Mouse (Mus musculus): ENCODE measurements around the gene Sv2b. TPM values are rescaled to one million over a fixed set of nuclear protein-coding genes. Genes with fewer than 3 reads are reported as not detected.
"Not testable (repeated sequence)": the region's sequence is repeated elsewhere in the genome, so short reads cannot be mapped to it uniquely, and the experiment has no call there.

Sv2b gene
- polyA plus RNA-seq, 1 experiment: 0.27 TPM

- Histone ChIP-seq H3K4me1 (ENCODE audit: control insufficient read depth, insufficient read depth, insufficient read length) (no peaks in the 10 kb centered on the region; the same call in 1 of the 2 replicates), H3K4me3 (ENCODE audit: extremely low read depth, insufficient read depth, insufficient read length) (no peak overlapping the region), H3K27ac (ENCODE audit: insufficient read depth, low read length) (no peak overlapping the region), H3K27me3 (ENCODE audit: control insufficient read depth, insufficient read depth, low read length) (no peaks in the 10 kb centered on the region), H3K36me3 (ENCODE audit: control insufficient read depth, insufficient read depth, low read length) (no peaks in the 10 kb centered on the region)
- no peak for DNase-seq (ENCODE audit: low read depth in 1 of 2, low spot score in 2 of 2)
- 83% methylated on average over 3 of the region's 3 CpGs for WGBS
- TF ChIP-seq CTCF (IDR thresholded peaks at IDR 0.05; ENCODE audit: extremely low read depth, insufficient read depth, insufficient read length, insufficient replicate concordance) (no peak), POLR2A (IDR thresholded peaks at IDR 0.05; ENCODE audit: low read depth, low read length) (no peak)
These were observed 20.7 kb upstream of the Sv2b start for GRCm38 (mm10) chr7:75329740-75330142.

- H3K4me1 ChIP-seq (ENCODE audit: control insufficient read depth, insufficient read depth, insufficient read length): no peaks in the 10 kb centered on the region; the same call in 1 of the 2 replicates
- H3K27me3 ChIP-seq (ENCODE audit: control insufficient read depth, insufficient read depth, low read length): no peaks in the 10 kb centered on the region
- no peak overlapping the region for H3K27ac ChIP-seq (ENCODE audit: insufficient read depth, low read length)
- 72% methylated on average over 3 of the region's 3 CpGs for WGBS
- no peaks in the 10 kb centered on the region for H3K36me3 ChIP-seq (ENCODE audit: control insufficient read depth, insufficient read depth, low read length)
- no peak for TF ChIP-seq CTCF (IDR thresholded peaks at IDR 0.05; ENCODE audit: extremely low read depth, insufficient read depth, insufficient read length, insufficient replicate concordance)
- no peak for TF ChIP-seq POLR2A (IDR thresholded peaks at IDR 0.05; ENCODE audit: low read depth, low read length)
- no peak overlapping the region for H3K4me3 ChIP-seq (ENCODE audit: extremely low read depth, insufficient read depth, insufficient read length)
- no peak for DNase-seq (ENCODE audit: low read depth in 1 of 2, low spot score in 2 of 2)
These were observed 19.8 kb upstream of the Sv2b start for GRCm38 (mm10) chr7:75328721-75329362.

GRCm38 (mm10) chr7:75325273-75325672, 16.2 kb upstream of the Sv2b start:
- peak in 1 of 2 experiments; percentile 54 for DNase-seq (ENCODE audit: low read depth in 1 of 2, low spot score in 2 of 2)
- Histone ChIP-seq H3K36me3 (ENCODE audit: control insufficient read depth, insufficient read depth, low read length) (no peaks in the 10 kb centered on the region), H3K27me3 (ENCODE audit: control insufficient read depth, insufficient read depth, low read length) (no peaks in the 10 kb centered on the region), H3K4me3 (ENCODE audit: extremely low read depth, insufficient read depth, insufficient read length) (no peak overlapping the region), H3K4me1 (ENCODE audit: control insufficient read depth, insufficient read depth, insufficient read length) (no peaks in the 10 kb centered on the region; the same call in none of the 2 replicates), H3K27ac (ENCODE audit: insufficient read depth, low read length) (no peak overlapping the region)
- 31% methylated on average over 1 of the region's 1 CpGs for WGBS
- no peak for TF ChIP-seq CTCF (IDR thresholded peaks at IDR 0.05; ENCODE audit: extremely low read depth, insufficient read depth, insufficient read length, insufficient replicate concordance)
- no peak for TF ChIP-seq POLR2A (IDR thresholded peaks at IDR 0.05; ENCODE audit: low read depth, low read length)

- DNase-seq (ENCODE audit: low read depth in 1 of 2, low spot score in 2 of 2); H3K4me3 ChIP-seq (ENCODE audit: extremely low read depth, insufficient read depth, insufficient read length); H3K36me3 ChIP-seq (ENCODE audit: control insufficient read depth, insufficient read depth, low read length); H3K27me3 ChIP-seq (ENCODE audit: control insufficient read depth, insufficient read depth, low read length); H3K27ac ChIP-seq (ENCODE audit: insufficient read depth, low read length); H3K4me1 ChIP-seq (ENCODE audit: control insufficient read depth, insufficient read depth, insufficient read length): not testable (repeated sequence)
- 95% methylated on average over 3 of the region's 3 CpGs for WGBS
These were observed 13.7 kb upstream of the Sv2b start for GRCm38 (mm10) chr7:75322742-75323141.

- no peak for DNase-seq (ENCODE audit: low read depth in 1 of 2, low spot score in 2 of 2)
- peaks cover 11% of the 10 kb centered on the region; the same call in 1 of the 2 replicates for H3K4me1 ChIP-seq (ENCODE audit: control insufficient read depth, insufficient read depth, insufficient read length)
- no peaks in the 10 kb centered on the region for H3K27me3 ChIP-seq (ENCODE audit: control insufficient read depth, insufficient read depth, low read length)
- no peak overlapping the region for H3K4me3 ChIP-seq (ENCODE audit: extremely low read depth, insufficient read depth, insufficient read length)
- no peaks in the 10 kb centered on the region for H3K36me3 ChIP-seq (ENCODE audit: control insufficient read depth, insufficient read depth, low read length)
- H3K27ac ChIP-seq (ENCODE audit: insufficient read depth, low read length): no peak overlapping the region
- TF ChIP-seq POLR2A (IDR thresholded peaks at IDR 0.05; ENCODE audit: low read depth, low read length) (no peak), CTCF (IDR thresholded peaks at IDR 0.05; ENCODE audit: extremely low read depth, insufficient read depth, insufficient read length, insufficient replicate concordance) (no peak)
These were observed 10.9 kb upstream of the Sv2b start for GRCm38 (mm10) chr7:75320009-75320408.

- DNase-seq (ENCODE audit: low read depth in 1 of 2, low spot score in 2 of 2): peak; percentile 18 to 29
- Histone ChIP-seq H3K27ac (ENCODE audit: insufficient read depth, low read length) (no peak overlapping the region), H3K27me3 (ENCODE audit: control insufficient read depth, insufficient read depth, low read length) (no peaks in the 10 kb centered on the region), H3K4me3 (ENCODE audit: extremely low read depth, insufficient read depth, insufficient read length) (no peak overlapping the region), H3K36me3 (ENCODE audit: control insufficient read depth, insufficient read depth, low read length) (no peaks in the 10 kb centered on the region), H3K4me1 (ENCODE audit: control insufficient read depth, insufficient read depth, insufficient read length) (peaks cover 11% of the 10 kb centered on the region; the same call in 1 of the 2 replicates)
- TF ChIP-seq POLR2A (IDR thresholded peaks at IDR 0.05; ENCODE audit: low read depth, low read length) (no peak), CTCF (IDR thresholded peaks at IDR 0.05; ENCODE audit: extremely low read depth, insufficient read depth, insufficient read length, insufficient replicate concordance) (no peak)
- WGBS: 37% methylated on average over 1 of the region's 1 CpGs
These were observed 9.3 kb upstream of the Sv2b start for GRCm38 (mm10) chr7:75318320-75318719.

GRCm38 (mm10) chr7:75314873-75315272, 5.8 kb upstream of the Sv2b start:
- Histone ChIP-seq H3K36me3 (ENCODE audit: control insufficient read depth, insufficient read depth, low read length) (no peaks in the 10 kb centered on the region), H3K4me1 (ENCODE audit: control insufficient read depth, insufficient read depth, insufficient read length) (peaks cover 9% of the 10 kb centered on the region; the same call in 1 of the 2 replicates), H3K4me3 (ENCODE audit: extremely low read depth, insufficient read depth, insufficient read length) (no peak overlapping the region), H3K27ac (ENCODE audit: insufficient read depth, low read length) (no peak overlapping the region), H3K27me3 (ENCODE audit: control insufficient read depth, insufficient read depth, low read length) (no peaks in the 10 kb centered on the region)
- 89% methylated on average over 5 of the region's 5 CpGs for WGBS
- TF ChIP-seq CTCF (IDR thresholded peaks at IDR 0.05; ENCODE audit: extremely low read depth, insufficient read depth, insufficient read length, insufficient replicate concordance) (no peak), POLR2A (IDR thresholded peaks at IDR 0.05; ENCODE audit: low read depth, low read length) (no peak)
- DNase-seq (ENCODE audit: low read depth in 1 of 2, low spot score in 2 of 2): no peak

Measured in spleen, adult 2 months (tissue).